Mouse (Mus musculus) R1 (cell line): ENCODE results near the gene Wdr59.
"Not testable (repeated sequence)": the region's sequence is repeated elsewhere in the genome, so short reads cannot be mapped to it uniquely, and the experiment has no call there.

ENCODE experiments used
- DNase-seq: peaks from one replicate; pipeline ENCODE4 v3.0.0-alpha.2; 2018; ENCODE audit warnings: low read depth, low spot score

Gene Wdr59

GRCm38 (mm10) chr8:111538194-111538593 lies 16.3 kb upstream of the Wdr59 start:
- no peak for DNase-seq

GRCm38 (mm10) chr8:111537765-111538158 lies 15.9 kb upstream of the Wdr59 start:
- DNase-seq: no peak

DNA sequence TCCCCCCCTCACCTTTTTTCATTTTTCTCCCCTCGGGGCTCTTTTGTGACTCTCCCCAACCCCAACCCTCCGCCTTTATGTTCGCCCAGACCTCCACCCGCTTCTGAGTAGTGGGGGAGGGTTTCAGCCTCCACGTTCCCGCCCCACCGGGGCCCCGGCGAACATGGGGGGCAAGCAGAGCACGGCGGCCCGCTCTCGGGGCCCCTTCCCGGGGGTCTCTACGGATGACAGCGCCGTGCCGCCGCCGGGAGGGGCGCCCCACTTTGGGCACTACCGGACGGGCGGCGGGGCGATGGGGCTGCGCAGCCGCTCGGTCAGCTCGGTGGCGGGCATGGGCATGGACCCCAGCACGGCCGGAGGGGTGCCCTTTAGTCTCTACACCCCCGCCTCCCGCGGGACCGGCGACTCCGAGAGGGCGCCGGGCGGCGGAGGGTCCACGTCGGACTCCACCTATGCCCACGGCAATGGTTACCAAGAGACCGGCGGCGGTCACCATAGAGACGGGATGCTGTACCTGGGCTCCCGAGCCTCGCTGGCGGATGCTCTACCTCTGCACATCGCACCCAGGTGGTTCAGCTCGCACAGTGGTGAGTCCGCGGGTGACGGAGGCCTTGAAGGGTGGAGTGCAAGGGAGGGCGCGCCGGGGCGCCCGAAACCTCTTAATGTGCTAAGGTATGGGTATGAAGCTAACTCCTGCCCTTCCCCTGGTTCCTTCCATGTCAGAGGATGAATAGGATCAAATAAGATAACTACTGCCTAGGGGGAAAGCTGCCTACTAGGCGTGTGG lies 15.3 kb upstream of the Wdr59 start:
- DNase-seq: peak; percentile 58

- DNase-seq: peak; percentile 90
Measured at GRCm38 (mm10) chr8:111536031-111536977, 14.4 kb upstream of the Wdr59 start, which contains the start of gene Znrf1. TSS of gene Znrf1 (plus strand) at chr8:111536097.

DNA sequence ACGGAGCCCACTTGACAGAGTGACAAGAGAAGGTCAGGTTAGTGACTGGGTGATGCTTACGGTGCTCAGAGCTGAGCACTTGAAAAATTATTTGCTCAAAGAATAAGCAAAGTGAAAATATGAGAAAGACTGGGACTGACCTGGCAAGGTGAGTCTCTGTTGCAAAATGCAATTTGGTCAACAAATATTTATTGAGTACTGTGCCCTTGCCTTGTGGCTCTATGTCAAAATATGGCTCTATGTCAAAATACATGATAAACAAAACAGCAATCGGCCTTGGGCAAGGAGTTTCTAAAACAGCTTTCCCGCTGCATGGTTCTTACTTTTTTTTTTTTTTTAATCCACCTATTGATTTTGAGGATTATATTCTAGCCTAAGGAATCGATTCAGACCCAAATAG lies 13.6 kb upstream of the Wdr59 start:
- DNase-seq: no peak

GRCm38 (mm10) chr8:111533503-111533902 lies 11.6 kb upstream of the Wdr59 start:
- no peak for DNase-seq

- no peak for DNase-seq
Measured at GRCm38 (mm10) chr8:111531621-111532020, 9.7 kb upstream of the Wdr59 start.

DNA sequence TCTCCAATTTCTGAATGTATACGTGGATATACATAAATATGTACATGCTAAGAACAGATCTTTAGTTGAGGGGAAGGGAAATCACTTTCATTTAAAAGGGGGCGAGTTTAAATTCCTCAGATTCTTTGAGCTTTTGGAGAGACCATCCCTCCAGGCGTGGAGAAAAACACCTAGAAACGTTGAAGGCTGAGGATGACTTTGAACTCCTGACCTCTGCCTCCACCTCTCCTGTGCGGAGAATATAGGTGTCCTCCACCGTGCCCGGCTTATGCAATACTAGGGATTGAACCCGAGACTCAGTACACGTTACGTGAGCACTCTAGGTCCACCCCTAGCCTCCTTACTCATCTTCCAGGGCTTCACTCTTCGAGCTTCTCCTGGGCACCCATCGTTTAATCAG lies 9.3 kb upstream of the Wdr59 start:
- DNase-seq: peak; percentile 65

DNA sequence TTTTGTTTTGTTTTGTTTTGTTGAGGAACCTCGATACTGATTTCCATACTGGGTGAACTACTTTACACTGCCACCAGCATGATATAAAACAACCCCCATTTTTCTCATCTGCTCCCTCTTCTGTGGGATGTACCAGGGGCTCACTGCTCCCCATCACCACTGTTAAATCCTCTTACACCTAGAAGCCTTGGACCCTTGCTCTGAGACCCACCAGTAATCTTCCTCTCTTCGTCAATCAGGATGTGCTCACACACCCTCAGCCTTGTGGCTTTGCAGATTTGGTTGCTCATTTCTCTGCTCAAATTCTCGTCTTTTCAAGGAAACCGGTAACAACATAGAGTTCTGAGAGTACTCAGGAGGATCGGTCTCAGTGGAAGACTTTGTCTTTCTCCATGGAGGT lies 6.2 kb upstream of the Wdr59 start:
- DNase-seq: no peak

DNA sequence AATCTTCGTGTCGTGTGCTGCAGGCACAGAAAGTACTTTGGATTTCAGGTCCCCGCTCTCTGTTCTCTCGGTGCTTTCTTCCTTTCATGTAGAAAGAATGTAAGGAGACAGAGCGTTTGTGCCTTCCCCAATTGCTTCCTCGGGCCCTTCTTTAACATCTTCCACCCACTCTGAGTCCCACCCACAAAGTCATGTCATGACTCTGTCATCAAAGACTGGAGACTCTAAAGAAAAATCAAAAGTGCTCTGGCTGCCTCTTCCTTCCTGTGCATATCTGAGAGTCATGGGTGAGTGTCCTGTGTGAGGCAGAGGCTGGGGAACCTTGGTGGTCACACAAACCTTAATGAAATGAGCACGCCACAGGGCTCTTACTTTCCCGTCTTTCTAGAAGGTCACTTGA lies 5.3 kb upstream of the Wdr59 start:
- DNase-seq: no peak

- no peak for DNase-seq
Measured at GRCm38 (mm10) chr8:111526403-111527024, 4.6 kb upstream of the Wdr59 start.

DNA sequence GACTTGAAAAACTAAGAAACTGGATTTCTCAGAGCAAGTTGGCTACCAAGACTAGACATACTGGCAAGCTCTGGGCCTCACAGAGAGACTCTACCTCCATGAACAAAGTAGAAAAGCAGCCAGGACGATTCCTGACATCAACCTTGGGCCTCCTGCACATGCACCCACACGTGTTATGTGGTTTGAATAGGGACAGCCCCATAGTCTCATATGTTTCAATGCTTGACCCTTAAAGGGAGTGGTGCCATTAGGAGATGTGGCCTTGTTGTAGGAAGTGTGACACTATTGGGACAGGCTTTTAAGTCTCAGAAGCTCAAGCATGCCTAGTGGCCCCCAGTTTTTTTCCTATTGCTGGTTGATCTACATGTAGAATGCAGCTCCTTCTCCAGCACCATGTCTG lies 4.4 kb downstream of the Wdr59 start:
- DNase-seq: no peak

- no peak for DNase-seq
Measured at GRCm38 (mm10) chr8:111516451-111517035, 5.3 kb downstream of the Wdr59 start.

GRCm38 (mm10) chr8:111513446-111513845 lies 8.4 kb downstream of the Wdr59 start:
- DNase-seq: peak; percentile 51

GRCm38 (mm10) chr8:111512941-111513340 lies 9.0 kb downstream of the Wdr59 start:
- DNase-seq: no peak

- peak; percentile 21 for DNase-seq
Measured at GRCm38 (mm10) chr8:111510401-111510800, 11.5 kb downstream of the Wdr59 start.

DNA sequence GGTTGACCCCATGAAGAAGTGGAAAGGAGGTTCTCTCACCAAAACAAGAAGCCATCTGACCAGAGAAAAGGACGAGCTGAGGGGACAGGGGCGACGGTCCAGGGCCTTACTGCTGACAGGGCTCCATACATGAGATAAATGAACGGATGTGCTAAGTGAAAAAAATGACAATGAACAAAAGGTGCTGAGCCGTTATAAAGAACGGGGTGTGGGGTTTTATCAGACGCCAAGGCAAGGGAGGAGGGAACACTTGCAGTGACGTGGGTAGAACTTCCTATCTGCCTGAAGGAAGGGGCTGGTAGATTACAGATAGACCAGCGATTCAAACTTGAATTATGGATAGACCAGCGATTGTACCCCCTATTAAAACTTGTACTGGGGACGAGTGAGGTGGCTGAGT lies 12.6 kb downstream of the Wdr59 start:
- no peak for DNase-seq

DNA sequence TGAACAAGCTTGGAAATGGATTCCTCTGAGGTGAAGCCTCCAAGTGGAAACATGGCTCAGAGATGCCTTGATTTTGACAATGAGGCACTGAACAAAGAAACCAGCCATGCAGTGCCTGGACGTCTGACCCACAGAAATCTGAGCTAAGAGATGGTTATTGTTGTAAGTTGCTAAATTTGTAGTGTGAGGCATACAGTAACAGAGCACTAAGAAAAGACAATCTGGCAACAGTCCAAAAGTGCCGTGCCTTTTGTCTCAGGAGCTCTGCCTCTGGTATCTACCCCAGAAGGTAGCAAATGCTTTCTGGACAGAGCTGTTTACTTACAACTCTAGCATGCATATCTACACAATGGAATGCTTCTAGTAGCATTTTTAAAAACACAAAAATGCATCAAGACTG lies 13.3 kb downstream of the Wdr59 start:
- DNase-seq: no peak

DNA sequence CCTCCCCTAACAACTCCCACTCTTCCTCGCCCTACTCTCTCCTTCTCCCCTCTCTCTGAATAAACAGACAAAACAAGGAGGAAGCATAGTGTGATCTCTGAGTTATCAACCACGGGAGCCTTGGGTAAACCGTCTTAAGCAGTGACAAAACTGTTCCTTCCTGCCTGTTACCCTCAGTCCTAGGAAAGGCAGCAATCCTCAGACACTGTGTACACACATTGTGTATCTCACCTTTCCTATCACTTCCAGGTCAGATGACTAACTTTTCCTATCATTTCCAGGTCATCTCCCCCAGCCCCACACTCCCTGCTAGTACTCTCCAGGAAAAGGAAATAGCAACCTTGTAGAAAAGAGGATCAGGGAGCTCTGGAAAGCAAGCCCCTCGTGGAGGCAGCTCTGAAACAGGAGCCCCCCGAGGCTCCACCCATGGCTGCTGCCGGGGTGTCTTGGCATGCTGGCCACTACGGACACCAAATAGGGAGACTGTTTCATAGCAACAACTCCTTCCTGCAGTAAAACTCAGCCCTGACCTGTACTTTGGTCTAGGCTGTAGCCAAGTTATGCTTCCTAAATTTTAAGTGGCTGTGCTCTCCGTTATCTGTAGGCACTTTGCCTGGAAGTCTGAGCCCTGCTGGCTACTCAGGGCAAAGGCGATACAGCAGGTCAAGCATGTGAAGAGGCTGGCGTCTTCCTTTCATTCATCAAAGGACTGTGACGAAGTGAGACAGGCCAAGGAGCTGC lies 20.0 kb downstream of the Wdr59 start:
- no peak for DNase-seq

- DNase-seq: not testable (repeated sequence)
Measured at GRCm38 (mm10) chr8:111498249-111498648, 23.6 kb downstream of the Wdr59 start.

DNA sequence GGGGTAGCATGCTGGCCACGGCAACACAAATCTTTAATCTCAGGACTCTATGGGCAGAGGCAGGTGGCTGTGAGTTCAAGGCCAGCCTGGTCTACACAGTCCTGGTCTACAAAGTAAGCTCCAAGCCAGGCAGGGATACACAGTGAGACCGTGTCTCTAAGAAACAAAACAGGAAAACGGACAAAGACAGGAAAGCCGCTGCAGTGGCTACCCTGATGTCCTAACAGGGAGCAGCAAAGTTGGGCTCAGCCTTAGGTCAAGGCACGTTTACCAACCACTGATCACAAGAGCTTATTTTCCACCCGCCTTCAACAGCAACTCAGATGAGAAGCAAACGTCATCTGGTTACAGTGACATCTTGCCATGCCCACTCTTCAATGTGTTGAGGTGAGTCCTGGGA lies 25.6 kb downstream of the Wdr59 start:
- no peak for DNase-seq
